Mouse (Mus musculus) forebrain, embryonic 13.5 days (tissue): Measurements from ENCODE around the gene Pitpnm1. TPM values are rescaled to one million over a fixed set of nuclear protein-coding genes. Genes with fewer than 3 reads are reported as not detected.

Experiments
- ATAC-seq: fragments of 200-750 bp; cut with Nextera tagmentation; 2 replicates; pipeline ENCODE4 v1.8.0; 2017
- H3K27ac ChIP-seq: fragments of 300-500 bp; sonication (generic); 2 replicates; pipeline ENCODE4 v1.5.1; 2015; ENCODE audit warnings: inconsistent platforms, mild to moderate bottlenecking, moderate library complexity
- H3K27me3 ChIP-seq: fragments of 300-500 bp; sonication (generic); 2 replicates; pipeline ENCODE4 v1.6.1; 2015; ENCODE audit warnings: mild to moderate bottlenecking, inconsistent platforms
- H3K36me3 ChIP-seq: fragments of 300-500 bp; sonication (generic); 2 replicates; pipeline ENCODE4 v1.6.1; 2015; ENCODE audit warnings: mild to moderate bottlenecking, inconsistent platforms; ENCODE audit not compliant: poor library complexity, severe bottlenecking
- H3K4me1 ChIP-seq: fragments of 300-500 bp; sonication (generic); 2 replicates; pipeline ENCODE4 v1.6.1; 2015; ENCODE audit warnings: inconsistent platforms
- H3K4me2 ChIP-seq: fragments of 300-500 bp; sonication (generic); 2 replicates; pipeline ENCODE4 v1.6.1; 2015; ENCODE audit warnings: inconsistent platforms, mild to moderate bottlenecking, moderate library complexity
- H3K4me3 ChIP-seq: fragments of 300-500 bp; sonication (generic); 2 replicates; pipeline ENCODE4 v1.5.1; 2015; ENCODE audit warnings: mild to moderate bottlenecking, inconsistent platforms
- H3K9ac ChIP-seq: fragments of 300-500 bp; sonication (generic); 2 replicates; pipeline ENCODE4 v1.6.1; 2015; ENCODE audit warnings: mild to moderate bottlenecking, inconsistent platforms
- H3K9me3 ChIP-seq: fragments of 300-500 bp; sonication (generic); replicated peaks from 2 replicates; pipeline ENCODE4 v1.6.1; 2016; ENCODE audit warnings: inconsistent platforms
- WGBS: fragments of 180-500 bp; shearing (Covaris S2); methylation state at CpG from one replicate; pipeline ENCODE4 v1.1.7; 2015; 5-methylcytosine and 5-hydroxymethylcytosine counted together
- polyA plus RNA-seq: library from polyadenylated mRNA; unstranded; fragments of >200 nt; fragmentation: Nextera tagmentation; extraction: Ambion mirVana; gene quantifications from 2 replicates; pipeline ENCODE4 v1.2.1, GENCODE M21; 2015

Pitpnm1 gene
- polyA plus RNA-seq, 1 experiment from 2014 or later, result 21.1 TPM

DNA sequence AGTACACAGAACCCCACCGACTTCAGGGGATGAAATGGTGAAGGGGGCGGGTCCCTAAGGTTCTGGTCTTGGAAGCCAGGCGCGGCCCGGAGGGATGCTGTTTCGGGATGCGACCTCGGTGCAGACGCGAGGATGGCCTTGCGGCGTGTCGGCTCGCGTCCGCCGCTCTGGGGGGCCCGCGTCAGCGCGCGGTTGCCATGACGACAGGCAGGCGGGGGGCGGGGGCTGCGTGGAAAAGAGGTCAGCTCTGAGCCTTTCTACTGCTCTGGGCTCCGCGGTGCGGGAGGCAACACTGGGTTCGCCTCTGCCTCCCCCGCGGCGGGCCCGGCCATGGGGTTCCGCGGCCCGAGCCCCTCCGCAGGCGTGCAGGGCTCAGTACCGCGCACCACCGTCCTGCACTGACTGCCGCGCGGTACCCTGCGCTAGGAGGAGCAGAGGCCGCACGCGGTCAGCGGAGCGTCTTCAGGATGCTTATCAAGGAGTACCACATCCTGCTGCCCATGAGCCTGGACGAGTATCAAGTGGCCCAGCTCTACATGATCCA lies 992 bp downstream of the Pitpnm1 start:
- Histone ChIP-seq H3K4me3 (peak overlapping the region; percentile 50), H3K27ac (no peak overlapping the region), H3K4me2 (peak overlapping the region; percentile 81), H3K36me3 (peaks cover 9% of the 10 kb centered on the region; the same call in 1 of the 2 replicates), H3K27me3 (peaks cover 32% of the 10 kb centered on the region), H3K9me3 (no peaks in the 10 kb centered on the region), H3K4me1 (peaks cover 56% of the 10 kb centered on the region), H3K9ac (peak overlapping the region; percentile 74)
- under 1% methylated on average over 45 of the region's 52 CpGs for WGBS
- 0 out of 2 replicates have a peak, but pooled peaks have one; percentile 4 for ATAC-seq

DNA sequence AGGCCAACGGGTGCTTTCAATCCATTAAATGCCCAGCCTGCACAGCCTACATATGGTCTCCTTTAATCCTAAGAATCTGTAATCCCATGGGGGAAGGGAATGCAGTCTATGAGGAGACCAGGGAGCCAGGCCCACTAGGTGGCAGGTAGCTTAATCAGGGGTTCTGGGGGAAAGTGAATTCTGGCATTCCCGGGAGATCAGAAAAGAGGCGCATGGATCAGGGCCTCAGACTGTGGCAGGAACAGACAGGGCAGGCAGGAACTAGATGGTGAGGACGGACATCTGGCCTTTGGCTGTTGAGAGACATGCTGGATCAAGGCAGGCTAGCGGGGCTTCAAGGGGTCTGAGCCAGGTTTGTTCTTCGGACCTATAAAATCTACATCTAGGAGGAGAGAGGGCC lies 1.7 kb downstream of the Pitpnm1 start:
- H3K36me3 ChIP-seq, result peaks cover 9% of the 10 kb centered on the region; the same call in 1 of the 2 replicates
- WGBS, result 50% methylated on average over 6 of the region's 6 CpGs
- peak overlapping the region; percentile 81 for H3K4me2 ChIP-seq
- H3K4me1 ChIP-seq, result peaks cover 50% of the 10 kb centered on the region
- H3K9ac ChIP-seq, result peak overlapping the region; percentile 74
- H3K4me3 ChIP-seq, result peak overlapping the region; percentile 50
- no peak for ATAC-seq
- no peak overlapping the region for H3K27ac ChIP-seq
- no peaks in the 10 kb centered on the region for H3K9me3 ChIP-seq
- peaks cover 32% of the 10 kb centered on the region for H3K27me3 ChIP-seq

DNA sequence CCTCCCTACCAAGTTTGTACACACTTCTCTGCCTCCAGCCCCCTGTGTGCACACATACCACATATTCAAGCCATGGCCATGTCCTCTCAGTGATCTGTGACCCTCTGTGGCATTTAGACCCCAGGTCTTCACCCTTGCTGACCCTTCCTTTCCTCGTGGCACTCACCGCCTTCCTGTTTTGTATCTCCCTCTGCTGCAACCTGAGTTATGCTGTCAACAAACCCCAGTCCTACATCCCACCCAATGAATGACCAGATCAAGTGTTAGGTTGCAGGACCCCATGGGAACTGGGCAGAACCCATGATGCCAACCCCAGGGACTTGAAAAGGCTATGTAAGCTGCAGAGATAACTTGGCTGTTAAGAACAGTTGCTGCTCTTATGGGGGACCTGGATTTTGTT lies 2.3 kb downstream of the Pitpnm1 start:
- Histone ChIP-seq H3K9ac (no peak overlapping the region), H3K27me3 (peaks cover 32% of the 10 kb centered on the region), H3K36me3 (peaks cover 13% of the 10 kb centered on the region; the same call in 1 of the 2 replicates), H3K27ac (no peak overlapping the region), H3K9me3 (no peaks in the 10 kb centered on the region), H3K4me2 (peak overlapping the region; percentile 81), H3K4me3 (peak overlapping the region; percentile 50; the same call in 1 of the 2 replicates), H3K4me1 (peaks cover 49% of the 10 kb centered on the region)
- ATAC-seq, result no peak
- 93% methylated on average over 2 of the region's 2 CpGs for WGBS

DNA sequence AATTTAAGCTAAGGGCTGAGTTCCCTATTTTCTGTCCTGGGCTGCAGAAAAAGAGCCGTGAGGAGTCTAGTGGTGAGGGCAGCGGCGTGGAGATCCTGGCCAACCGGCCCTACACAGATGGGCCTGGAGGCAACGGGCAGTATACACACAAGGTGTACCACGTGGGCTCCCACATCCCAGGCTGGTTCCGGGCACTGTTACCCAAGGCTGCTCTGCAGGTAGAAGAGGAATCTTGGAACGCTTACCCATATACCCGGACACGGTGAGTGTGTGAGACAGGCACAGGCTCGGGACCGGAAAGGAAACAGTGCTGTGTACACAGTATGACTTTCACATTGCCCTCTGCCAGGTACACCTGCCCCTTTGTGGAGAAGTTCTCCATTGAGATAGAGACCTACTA lies 2.8 kb downstream of the Pitpnm1 start:
- ATAC-seq, result no peak
- H3K36me3 ChIP-seq, result peaks cover 13% of the 10 kb centered on the region; the same call in 1 of the 2 replicates
- peaks cover 45% of the 10 kb centered on the region for H3K4me1 ChIP-seq
- H3K9ac ChIP-seq, result no peak overlapping the region; the same call in 1 of the 2 replicates
- H3K4me2 ChIP-seq, result no peak overlapping the region
- no peaks in the 10 kb centered on the region for H3K9me3 ChIP-seq
- H3K27ac ChIP-seq, result no peak overlapping the region
- no peak overlapping the region for H3K4me3 ChIP-seq
- WGBS, result 96% methylated on average over 12 of the region's 12 CpGs
- peaks cover 32% of the 10 kb centered on the region for H3K27me3 ChIP-seq

DNA sequence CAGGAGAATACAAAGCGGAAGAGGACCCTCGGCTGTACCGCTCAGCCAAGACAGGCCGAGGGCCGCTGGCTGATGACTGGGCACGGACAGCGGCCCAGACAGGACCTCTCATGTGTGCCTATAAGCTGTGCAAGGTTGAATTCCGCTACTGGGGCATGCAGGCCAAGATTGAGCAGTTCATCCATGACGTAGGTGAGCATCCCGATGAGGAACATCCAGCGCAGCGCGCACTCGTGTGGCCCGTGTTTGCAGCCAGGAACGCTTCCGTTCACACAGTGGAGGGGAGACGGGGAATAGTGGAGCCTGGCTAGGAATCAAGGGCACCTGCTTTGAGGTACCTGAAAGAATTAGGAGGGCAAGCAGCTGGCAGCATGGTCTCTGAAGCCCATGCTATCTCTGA lies 3.5 kb downstream of the Pitpnm1 start:
- Histone ChIP-seq H3K27ac (no peak overlapping the region), H3K4me1 (peaks cover 38% of the 10 kb centered on the region), H3K27me3 (peaks cover 32% of the 10 kb centered on the region), H3K36me3 (peaks cover 13% of the 10 kb centered on the region; the same call in 1 of the 2 replicates), H3K9me3 (no peaks in the 10 kb centered on the region), H3K9ac (no peak overlapping the region), H3K4me3 (no peak overlapping the region), H3K4me2 (no peak overlapping the region)
- 94% methylated on average over 18 of the region's 18 CpGs for WGBS
- no peak for ATAC-seq

DNA sequence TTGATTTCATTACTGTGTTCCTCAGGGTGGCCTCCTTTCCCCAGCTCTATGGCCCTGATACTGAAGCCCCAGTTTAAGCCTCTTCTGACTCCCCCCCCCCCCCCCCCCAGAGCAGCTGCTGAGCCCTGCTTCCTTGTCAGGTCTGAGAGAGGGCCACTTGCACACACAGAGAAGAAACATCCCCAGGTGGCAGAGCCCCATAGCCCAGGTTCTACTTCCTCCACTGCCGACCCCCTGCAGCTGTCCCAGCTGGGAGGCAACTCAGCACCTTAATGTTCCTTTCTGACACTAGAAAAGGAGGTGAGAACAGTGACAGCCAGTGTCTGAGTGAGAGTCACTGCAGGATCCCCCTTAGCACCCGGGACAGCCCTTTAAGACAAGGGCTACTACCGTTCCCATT lies 4.0 kb downstream of the Pitpnm1 start:
- H3K36me3 ChIP-seq, result peaks cover 13% of the 10 kb centered on the region; the same call in 1 of the 2 replicates
- no peaks in the 10 kb centered on the region for H3K9me3 ChIP-seq
- H3K4me1 ChIP-seq, result peaks cover 33% of the 10 kb centered on the region
- 92% methylated on average over 3 of the region's 3 CpGs for WGBS
- no peak overlapping the region for H3K4me3 ChIP-seq
- H3K27ac ChIP-seq, result no peak overlapping the region
- no peak overlapping the region for H3K4me2 ChIP-seq
- no peak overlapping the region for H3K9ac ChIP-seq
- no peak for ATAC-seq
- peaks cover 32% of the 10 kb centered on the region for H3K27me3 ChIP-seq

DNA sequence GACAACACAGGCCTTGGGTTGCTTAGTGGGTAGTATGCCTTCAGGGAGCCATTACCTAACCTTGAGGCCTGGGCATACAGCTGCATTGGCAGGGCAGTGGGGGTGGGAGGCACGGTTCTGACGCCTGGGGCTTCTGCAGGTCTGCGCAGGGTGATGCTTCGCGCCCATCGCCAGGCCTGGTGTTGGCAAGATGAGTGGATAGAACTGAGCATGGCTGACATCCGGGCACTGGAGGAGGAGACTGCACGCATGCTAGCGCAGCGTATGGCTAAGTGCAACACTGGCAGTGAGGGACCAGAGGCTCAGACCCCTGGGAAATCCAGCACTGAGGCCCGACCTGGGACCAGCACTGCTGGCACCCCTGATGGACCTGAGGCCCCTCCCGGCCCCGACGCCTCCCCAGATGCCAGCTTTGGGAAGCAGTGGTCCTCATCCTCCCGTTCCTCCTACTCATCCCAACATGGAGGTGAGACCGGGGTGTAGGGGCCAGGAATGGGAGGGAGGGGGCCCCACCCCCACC lies 4.9 kb downstream of the Pitpnm1 start:
- no peak overlapping the region for H3K4me2 ChIP-seq
- H3K9ac ChIP-seq, result no peak overlapping the region
- H3K9me3 ChIP-seq, result no peaks in the 10 kb centered on the region
- WGBS, result 92% methylated on average over 16 of the region's 16 CpGs
- H3K27me3 ChIP-seq, result peaks cover 28% of the 10 kb centered on the region
- H3K36me3 ChIP-seq, result peaks cover 22% of the 10 kb centered on the region; the same call in 1 of the 2 replicates
- no peak overlapping the region for H3K4me3 ChIP-seq
- H3K27ac ChIP-seq, result no peak overlapping the region
- no peak for ATAC-seq
- peaks cover 24% of the 10 kb centered on the region for H3K4me1 ChIP-seq

DNA sequence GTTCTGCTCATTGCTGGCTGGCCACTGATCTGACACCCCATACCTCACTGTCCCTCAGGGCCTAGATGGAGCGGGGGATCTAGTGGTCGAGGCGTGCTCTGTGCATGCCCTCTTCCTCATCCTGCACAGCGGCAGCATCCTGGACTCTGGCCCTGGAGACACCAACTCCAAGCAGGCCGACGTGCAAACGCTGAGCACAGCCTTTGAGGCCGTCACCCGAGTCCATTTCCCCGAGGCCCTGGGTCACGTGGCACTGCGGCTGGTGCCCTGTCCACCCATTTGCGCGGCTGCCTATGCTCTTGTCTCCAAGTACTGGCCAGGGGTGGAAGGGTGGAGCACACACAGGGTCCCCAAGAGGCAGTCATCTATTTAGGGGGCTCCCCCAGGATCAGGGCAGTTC lies 6.9 kb downstream of the Pitpnm1 start:
- Histone ChIP-seq H3K9me3 (no peaks in the 10 kb centered on the region), H3K36me3 (peaks cover 36% of the 10 kb centered on the region), H3K4me1 (peaks cover 5% of the 10 kb centered on the region), H3K4me2 (no peak overlapping the region), H3K4me3 (no peak overlapping the region), H3K27me3 (peaks cover 10% of the 10 kb centered on the region), H3K27ac (no peak overlapping the region), H3K9ac (no peak overlapping the region)
- ATAC-seq, result no peak
- 92% methylated on average over 14 of the region's 14 CpGs for WGBS

DNA sequence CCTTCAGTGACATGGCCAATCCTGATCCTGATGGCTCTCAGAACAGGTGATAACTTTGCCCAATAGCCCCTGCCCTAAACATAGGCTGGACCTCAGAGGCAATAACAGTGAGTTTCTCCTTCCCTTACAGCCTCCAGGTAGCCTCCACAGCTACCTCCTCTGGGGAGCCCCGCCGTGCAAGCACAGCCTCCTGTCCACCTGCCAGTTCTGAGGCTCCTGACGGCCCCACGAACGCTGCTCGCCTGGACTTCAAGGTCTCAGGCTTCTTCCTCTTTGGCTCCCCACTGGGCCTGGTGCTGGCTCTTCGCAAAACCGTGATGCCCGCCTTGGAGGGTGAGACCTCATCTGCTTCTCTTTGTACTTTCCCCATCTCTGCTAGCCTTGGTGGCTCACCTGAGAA lies 8.7 kb downstream of the Pitpnm1 start:
- H3K9me3 ChIP-seq, result no peaks in the 10 kb centered on the region
- H3K4me1 ChIP-seq, result no peaks in the 10 kb centered on the region; the same call in 1 of the 2 replicates
- no peak for ATAC-seq
- H3K27ac ChIP-seq, result no peak overlapping the region
- 93% methylated on average over 9 of the region's 9 CpGs for WGBS
- no peaks in the 10 kb centered on the region for H3K27me3 ChIP-seq
- H3K9ac ChIP-seq, result no peak overlapping the region
- H3K36me3 ChIP-seq, result peaks cover 55% of the 10 kb centered on the region
- no peak overlapping the region for H3K4me3 ChIP-seq
- no peak overlapping the region for H3K4me2 ChIP-seq

DNA sequence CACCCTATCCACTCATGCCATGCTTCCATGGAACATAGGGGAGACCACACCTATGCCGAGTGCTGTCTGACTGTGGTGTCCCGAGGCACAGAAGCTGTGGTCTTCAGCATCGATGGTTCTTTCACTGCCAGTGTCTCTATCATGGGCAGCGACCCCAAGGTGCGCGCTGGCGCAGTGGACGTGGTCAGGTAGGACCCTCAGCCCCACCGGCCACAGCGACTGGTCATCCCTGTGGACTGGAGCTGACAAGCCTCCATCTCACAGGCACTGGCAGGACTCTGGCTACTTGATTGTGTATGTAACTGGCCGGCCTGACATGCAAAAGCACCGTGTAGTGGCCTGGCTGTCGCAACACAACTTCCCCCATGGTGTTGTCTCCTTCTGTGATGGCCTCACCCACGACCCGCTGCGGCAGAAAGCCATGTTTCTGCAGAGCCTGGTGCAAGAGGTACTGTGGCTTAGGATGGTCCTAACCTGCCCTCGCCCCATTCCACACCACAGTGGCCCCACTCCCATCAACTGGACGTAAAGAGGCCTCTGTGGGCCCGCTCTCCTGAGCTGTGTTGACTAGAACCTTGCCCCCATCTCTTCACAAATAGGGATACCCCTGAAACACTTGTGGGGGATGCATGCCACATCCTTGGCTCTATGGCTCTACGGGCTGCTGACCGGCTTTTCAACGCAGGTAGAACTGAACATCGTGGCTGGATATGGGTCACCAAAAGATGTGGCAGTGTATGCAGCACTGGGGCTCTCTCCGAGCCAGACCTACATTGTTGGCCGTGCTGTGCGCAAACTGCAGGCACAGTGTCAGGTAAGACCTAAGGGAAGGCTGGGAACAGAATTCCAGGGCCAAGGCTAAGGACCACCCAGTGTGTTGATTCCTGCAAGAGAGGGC lies 12.5 kb downstream of the Pitpnm1 start:
- 97% methylated on average over 26 of the region's 26 CpGs for WGBS
- Histone ChIP-seq H3K4me1 (no peaks in the 10 kb centered on the region; the same call in 1 of the 2 replicates), H3K27ac (no peak overlapping the region), H3K4me2 (no peak overlapping the region), H3K27me3 (no peaks in the 10 kb centered on the region), H3K36me3 (peaks cover 78% of the 10 kb centered on the region), H3K4me3 (no peak overlapping the region), H3K9me3 (no peaks in the 10 kb centered on the region), H3K9ac (no peak overlapping the region)
- no peak for ATAC-seq

DNA sequence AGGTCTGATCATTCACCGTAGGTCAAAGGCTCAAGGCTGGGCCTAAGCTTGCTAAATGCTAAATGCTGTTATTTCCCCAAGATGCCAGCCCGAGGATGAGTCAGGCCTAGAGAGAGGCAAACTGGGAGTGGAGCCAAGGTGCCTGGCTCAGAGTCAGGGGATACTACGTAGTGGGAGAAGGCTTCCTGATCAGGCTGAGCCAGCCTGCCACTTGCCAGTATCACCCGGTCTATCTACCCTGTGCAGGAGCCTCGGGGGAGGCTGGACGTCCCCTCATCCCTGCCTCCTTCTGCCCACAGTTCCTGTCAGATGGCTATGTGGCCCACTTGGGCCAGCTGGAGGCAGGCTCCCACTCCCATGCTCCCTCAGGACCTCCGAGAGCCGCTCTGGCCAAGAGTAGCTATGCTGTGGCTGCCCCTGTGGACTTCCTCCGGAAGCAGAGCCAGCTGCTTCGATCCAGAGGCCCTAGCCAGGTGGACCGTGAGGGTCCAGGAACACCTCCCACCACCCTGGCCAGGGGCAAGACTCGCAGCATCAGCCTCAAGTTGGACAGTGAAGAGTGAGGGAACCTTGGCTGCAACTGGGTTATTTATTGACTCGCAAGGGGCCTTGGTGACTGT lies 13.5 kb downstream of the Pitpnm1 start:
- Histone ChIP-seq H3K27ac (no peak overlapping the region), H3K9ac (no peak overlapping the region), H3K4me1 (no peaks in the 10 kb centered on the region; the same call in 1 of the 2 replicates), H3K9me3 (no peaks in the 10 kb centered on the region), H3K4me2 (no peak overlapping the region), H3K4me3 (no peak overlapping the region), H3K36me3 (peaks cover 87% of the 10 kb centered on the region), H3K27me3 (no peaks in the 10 kb centered on the region)
- 83% methylated on average over 13 of the region's 13 CpGs for WGBS
- no peak for ATAC-seq

DNA sequence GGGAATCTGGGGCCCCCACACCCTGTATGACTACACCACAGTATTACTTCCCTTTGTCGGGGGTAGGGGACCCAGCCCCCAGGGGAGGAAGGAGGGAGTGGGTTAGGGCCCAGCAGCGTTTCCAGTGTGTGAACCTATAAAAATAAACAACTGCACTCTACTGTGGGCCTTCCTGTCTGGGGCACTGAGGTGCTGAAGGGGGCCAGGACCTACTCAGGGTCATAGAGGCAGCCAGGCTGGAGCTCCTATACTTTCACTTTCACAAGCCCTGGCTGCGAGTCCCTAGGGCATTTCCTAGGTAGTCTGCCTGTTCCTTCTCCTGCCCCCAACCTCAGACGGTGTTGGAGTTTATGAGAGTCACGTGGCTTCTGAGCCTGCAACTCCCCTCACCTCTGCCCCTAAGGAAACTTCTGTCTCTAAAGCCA lies 14.0 kb downstream of the Pitpnm1 start:
- H3K9me3 ChIP-seq, result no peaks in the 10 kb centered on the region
- no peak for ATAC-seq
- no peaks in the 10 kb centered on the region; the same call in 1 of the 2 replicates for H3K4me1 ChIP-seq
- H3K4me2 ChIP-seq, result no peak overlapping the region
- no peaks in the 10 kb centered on the region for H3K27me3 ChIP-seq
- no peak overlapping the region for H3K9ac ChIP-seq
- no peak overlapping the region for H3K27ac ChIP-seq
- WGBS, result 76% methylated on average over 5 of the region's 5 CpGs
- peaks cover 87% of the 10 kb centered on the region for H3K36me3 ChIP-seq
- no peak overlapping the region for H3K4me3 ChIP-seq
